Mouse (Mus musculus): Measurements from ENCODE around the gene Zeb2.

- no peak for TF ChIP-seq CTCF (conservative IDR thresholded peaks at IDR 0.05; ENCODE audit: insufficient read depth, insufficient read length, low read depth, low read length)
- TF ChIP-seq POLR2A (IDR thresholded peaks at IDR 0.05; ENCODE audit: low read depth, low read length), result no peak
Measured at GRCm38 (mm10) chr2:45094371-45094967, 22.7 kb downstream of the Zeb2 start.
